Mouse (Mus musculus) left cerebral cortex, adult 8-10 months (tissue): ENCODE data around the gene Tvp23b. TPM values are rescaled to one million over a fixed set of nuclear protein-coding genes. Genes with fewer than 3 reads are reported as not detected.
A peak's percentile ranks its signal among the peaks of the same experiment; 100 is the strongest.

Experiments used
- DNase-seq, 2 experiments: peaks; one replicate each; pipeline ENCODE4 v3.0.0; 2022; ENCODE audit warnings: low spot score in 2 of 2
- total RNA-seq, 4 experiments: library from RNA; stranded (reverse); gene quantifications; 2 replicates each; pipeline ENCODE4 v1.2.4; 2022

The Tvp23b gene
- 10 to 100 TPM; 29.9 to 35.5 (median 30.9) TPM for total RNA-seq

DNA sequence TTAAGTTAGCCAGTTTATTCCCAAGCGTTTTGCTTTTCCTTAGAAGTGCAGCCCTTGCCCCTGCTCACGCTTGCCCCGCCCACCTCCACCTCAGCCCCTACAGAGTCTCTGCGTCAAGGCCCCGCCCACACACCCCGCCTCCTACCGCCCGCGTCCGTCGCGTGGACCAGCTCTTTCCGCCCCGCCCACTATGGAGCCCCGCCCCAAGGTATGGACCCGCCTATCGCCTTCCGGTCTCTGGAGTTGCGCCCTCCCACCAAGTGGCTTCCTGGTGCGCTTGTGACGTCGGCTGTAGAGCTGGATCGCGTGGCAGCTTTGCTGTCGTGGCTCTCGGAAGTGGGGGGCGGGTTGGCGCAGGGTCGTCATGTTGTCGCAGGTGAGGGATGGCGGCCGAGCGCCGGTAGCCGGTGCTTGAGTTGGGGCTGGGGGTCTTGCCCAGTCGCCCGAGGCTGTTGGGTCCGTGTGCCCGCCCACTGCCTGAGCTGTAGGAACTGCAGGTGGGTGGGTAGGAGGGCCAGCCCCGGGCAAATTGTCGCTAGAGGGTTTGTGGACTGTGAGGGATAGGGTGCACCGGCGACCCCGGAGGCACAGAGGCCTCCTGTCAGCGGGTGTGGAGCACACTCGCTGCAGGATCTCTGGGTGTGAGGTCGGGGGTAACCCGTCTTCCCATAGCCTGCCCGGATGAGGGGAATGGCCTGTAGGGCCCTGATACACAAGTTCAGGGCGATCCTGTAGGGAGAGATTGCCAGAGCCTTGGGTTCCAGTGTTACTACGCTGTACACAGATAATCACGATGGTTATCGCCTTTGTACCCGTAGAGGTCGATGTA lies at the start of gene Tvp23b:
TSS of gene Tvp23b (plus strand) at position 236 of the 829 bp plus-strand sequence.
- peak; percentile 93 to 97 for DNase-seq

DNA sequence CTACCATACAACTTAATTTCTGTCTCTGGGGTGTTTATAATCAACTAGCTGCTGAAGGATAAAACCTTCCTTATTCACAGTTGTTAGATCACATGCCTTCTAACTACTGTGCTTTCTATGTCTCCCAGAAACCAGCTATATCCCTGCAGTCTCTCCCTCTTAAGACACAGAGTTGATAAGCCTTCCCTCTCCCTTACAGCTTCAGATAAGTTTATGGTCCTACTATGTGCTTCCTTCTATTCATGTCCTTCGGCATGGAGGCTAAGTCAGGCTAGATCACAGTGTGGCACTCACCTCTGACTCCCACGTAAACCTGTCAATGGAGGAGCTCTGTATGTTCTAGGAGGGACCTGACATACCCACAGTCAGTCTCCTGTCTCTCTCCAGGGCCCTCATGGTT lies 48.9 kb upstream of the Tvp23b start:
- DNase-seq, result no peak

DNA sequence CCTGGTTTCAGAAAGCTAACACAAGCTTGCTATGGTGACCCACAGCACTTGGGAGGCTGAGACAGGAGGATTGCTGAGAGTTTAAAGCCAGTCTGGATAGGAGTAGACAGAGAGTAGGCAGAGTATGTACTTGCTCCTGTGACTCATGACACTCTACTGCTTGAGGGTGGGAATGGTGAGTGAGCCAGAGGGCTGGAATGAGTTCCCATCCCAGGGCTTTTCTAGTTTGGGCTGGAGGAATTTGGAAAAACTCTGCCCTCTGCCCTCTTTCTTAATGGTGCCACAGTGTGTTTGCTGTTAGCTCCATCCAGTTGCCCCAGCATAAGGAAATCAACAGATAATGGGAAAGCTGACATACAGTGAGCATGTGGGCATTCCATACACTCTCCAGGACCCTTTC lies 47.3 kb upstream of the Tvp23b start:
- no peak for DNase-seq

DNA sequence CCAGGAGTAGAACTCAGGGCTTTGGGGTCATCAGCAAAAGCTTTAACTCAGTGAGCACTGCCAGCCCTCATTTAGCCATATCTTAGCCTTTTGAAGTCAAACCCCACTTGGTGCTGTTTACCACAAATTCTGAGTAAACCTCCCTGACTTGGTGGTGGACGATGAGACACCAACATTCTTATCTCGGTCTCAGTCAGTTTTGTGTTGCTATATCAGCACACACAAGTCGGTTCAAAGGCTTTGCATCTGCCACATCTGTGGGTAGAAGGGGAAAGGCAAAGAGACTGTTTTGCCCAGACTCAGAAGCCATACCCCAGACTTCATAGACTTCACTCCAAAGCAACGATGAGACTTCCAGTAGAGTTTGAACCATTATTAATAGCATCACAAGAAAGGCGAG lies 34.7 kb upstream of the Tvp23b start:
- no peak for DNase-seq

DNA sequence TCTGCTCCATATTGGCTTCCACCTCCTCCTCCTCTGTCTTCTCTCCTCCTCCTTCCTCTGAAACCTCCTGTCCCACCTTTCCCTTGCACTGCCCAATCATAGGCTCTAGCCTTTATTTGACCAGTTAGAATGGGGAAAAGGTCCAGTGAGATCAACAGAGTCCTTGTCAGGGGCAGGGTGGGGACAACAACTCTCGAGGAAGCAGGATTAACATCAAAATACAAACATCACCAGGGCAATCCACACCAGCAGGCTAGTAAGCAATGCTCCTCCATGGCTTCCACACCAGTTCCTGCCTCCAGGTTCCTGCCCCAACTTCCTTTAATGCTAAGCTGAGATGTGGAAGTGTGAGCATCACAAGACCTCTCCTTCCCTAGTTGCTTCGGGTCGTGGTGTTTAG lies 33.5 kb upstream of the Tvp23b start:
- DNase-seq, result no peak

DNA sequence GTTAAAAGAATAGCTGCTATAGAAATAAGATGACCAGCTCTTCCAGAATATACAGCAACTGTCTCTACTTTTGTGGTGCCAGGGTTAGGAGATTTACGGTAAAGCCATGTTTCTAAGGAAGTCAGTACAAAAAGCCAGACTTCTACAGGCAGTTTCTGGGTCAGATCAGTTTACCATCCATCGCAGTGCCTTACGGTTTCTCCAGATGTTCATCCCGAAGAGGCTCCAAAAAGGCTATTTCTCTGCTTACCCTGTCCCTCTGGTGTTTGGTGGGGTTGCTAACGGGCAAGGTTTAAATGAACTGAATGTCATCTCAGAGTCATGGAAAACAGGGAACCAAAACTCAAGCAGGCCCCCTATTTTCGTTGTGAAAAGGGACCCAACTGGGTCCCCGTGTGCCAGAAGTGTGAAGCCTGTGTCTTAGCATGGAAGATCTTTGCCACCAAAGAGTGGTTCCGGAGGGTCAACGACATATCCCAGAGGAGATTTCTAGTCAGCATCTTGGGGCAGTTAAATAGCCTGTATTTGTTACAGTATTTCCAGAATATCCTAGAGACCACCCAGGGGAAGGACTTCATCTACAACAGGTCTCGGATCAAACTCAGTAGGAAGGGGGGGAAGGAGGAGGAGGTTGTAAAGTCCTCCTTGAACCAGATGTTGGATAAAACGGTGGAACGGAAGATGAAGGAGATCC lies 32.1 kb upstream of the Tvp23b start, which contains the start of gene Fbxw10:
TSS of gene Fbxw10 (plus strand) at position 109 of the 694 bp plus-strand sequence.
- no peak for DNase-seq

DNA sequence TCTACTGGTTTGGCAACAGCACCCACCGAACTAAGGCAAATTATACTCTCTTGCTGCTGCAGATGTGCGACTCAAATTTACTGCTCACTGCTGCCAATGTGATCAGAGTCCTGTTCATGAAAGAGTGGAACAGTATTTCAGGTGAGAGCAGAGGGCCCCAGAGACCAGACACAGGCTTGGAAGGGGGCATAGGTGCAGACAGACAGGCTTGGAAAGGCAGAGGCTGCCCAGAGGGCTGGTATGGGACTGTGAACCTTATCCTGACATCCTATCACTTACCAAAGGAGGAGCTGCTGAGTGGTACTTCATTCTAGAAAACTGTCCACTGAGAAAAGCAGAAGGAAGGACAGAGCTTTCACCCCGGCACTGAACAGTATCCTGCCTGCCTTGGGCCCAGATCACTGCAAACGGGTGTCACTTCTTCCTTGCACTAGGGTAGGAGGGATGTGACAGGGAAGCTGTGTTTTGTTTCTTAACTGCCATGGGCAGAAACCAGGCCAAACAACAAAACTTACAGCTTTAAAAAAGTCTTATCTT lies 31.5 kb upstream of the Tvp23b start:
- no peak for DNase-seq

DNA sequence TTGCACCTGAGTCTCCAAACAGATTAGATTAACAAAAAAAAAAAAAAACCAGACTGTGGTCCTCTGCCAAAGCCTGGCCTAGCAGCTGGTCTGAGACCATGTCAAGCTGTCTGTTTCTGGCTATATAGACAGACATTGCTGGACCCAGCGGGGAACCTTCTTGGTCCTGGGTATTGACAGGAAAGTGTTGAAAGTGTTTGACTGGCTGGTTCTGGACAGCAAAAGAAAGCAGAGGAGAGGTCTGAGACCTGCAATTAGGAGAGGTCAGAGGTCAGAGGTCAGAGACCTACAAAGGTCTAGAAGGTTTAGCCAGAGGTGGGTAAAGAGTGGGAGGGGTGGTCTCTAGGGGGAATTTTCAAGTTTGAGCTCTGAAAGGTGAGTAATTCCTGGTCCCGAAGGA lies 31.0 kb upstream of the Tvp23b start:
- no peak for DNase-seq

DNA sequence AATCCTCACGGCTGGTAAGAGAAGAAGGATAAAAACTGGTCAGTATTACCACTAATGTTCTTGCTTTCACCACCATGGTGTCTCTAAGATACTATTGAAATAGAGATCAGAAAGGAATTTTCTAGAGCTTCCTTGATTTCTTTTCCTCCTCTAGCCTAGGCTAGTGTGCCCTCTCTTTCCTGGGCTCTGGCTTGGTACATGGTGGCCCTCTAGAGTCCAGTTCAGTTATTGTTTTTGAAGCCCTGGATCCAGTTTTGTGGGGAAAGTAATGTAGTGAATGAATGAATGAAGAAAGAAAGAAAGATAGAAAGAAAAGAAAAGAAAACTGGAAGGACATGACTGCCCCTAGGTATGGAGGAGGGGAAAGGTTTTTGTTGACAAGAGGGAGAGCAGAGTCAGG lies 28.1 kb upstream of the Tvp23b start:
- no peak for DNase-seq

DNA sequence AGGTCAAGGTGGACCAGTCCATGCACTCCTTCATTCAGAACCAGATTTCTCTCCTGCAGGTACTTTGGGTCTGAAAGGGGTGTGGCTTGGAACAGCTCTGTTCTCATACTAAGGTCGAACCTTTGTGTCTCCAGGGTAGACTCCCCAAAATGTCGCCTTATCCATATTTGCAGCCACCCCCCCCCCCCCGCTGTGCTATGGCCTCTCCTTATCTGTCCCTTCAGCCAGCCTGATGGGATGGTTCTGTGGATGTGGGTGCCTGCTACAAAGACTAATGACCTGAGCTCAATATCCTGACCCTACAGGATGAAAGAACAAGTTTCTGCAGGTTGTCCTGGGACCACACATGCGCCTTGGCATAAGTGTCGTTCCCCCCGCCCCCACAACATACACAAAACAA lies 25.9 kb upstream of the Tvp23b start:
- no peak for DNase-seq

DNA sequence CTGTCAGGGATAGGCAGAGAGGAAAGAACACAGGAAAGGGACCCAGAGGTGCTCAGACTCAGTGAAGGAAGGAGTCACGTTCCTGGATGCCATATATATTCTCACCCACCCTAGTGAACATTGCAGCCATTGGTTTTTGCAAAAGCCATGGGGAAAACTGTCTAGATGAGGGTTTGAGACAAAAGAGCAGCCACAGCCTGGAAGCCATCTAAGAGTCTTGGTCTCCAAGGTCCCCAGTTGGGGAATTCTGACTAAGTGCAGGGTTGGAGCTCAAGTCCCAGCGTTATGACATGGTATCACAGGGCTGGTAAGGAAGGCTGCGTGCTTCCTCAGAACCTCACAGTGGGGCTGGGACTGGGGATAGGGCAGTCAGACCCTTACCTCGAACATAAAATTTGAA lies 13.7 kb upstream of the Tvp23b start:
- DNase-seq, result no peak

DNA sequence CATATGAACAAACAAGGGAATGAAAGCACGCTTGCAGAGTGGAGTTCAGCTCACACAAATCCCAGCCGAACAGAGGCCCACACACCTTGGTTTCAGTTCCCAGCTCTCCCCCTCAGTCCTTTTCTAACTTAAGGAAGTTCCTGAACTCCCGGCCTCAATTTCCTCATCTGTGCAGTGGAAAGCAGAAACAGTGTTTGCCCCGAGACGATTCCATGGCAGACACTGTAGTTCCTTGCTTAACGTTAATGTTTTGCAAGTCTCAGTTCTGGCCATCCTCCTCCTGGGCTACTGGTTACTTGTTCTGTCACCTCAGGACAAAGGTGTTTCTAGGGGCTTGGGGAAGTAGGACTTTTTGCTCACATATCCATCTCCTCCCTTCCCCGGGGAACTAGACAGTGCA lies 12.6 kb upstream of the Tvp23b start:
- DNase-seq, result no peak

DNA sequence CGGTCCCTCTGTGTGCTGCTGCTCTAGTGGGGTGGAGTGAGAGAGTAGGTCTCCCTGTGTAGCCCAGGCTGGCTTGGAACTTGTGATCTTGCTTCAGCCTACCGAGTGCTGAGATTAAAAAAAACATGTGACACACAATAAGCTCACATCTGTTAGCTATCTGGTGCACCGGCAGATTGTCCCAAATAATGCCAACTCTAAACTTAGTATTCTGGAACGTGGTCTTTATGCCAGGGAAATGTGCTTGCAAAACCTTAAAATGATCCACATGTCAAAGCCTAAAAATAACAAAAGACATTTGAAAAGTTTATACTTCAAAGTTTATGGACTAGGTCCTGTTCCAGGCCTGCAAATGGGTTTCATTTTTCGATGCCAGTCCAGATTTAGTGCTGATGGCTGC lies 10.1 kb upstream of the Tvp23b start:
- no peak for DNase-seq

DNA sequence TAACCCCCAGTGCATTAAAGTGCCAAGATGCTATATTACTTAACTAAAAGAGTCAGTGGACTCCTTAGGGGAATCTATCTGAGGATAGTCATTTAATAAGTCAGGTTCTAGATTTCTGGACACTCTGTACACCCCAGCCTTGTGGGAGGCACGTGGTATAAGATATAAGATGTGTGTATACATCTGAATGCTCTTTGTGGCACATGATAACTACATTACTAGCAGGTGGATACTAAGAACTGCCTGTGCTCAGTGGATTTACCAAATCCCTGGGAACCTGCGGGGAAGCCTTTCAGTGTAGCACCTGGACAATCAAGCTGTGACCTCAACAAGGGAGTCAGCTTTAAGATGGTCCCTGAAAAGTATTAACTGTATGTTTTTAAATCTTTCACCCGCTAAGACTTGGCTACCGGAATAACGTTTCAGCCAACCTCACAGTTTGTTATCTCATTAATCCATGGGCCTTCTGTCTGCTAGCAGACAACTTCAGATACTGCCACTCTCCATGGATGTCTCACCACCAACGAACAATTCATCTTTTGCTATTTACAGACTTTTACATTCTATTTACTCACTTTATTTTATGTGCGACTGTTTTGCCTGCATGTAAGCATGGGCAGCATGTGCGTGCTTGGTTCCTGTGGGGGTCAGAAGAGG lies 9.4 kb upstream of the Tvp23b start:
- DNase-seq, result no peak

DNA sequence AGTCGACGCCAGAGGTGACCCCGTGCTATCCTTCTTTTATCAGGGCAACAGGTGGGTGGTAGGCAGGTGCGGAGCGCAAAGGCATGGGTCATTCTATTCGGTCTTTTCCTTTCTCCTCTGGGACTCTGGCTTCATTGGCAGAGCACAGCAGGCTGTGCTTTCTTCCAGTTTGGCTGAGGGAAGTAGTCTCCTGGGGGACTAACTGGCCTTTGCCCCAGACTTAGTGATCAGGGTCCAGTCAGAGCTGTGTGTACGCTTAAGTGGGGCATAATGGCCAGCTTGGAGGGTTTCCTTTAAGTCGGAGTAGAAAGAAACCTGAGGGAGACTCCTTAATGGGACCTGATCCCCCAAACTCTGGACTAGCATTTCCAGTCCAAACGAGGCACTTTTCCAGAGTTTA lies 5.8 kb upstream of the Tvp23b start:
- no peak for DNase-seq

DNA sequence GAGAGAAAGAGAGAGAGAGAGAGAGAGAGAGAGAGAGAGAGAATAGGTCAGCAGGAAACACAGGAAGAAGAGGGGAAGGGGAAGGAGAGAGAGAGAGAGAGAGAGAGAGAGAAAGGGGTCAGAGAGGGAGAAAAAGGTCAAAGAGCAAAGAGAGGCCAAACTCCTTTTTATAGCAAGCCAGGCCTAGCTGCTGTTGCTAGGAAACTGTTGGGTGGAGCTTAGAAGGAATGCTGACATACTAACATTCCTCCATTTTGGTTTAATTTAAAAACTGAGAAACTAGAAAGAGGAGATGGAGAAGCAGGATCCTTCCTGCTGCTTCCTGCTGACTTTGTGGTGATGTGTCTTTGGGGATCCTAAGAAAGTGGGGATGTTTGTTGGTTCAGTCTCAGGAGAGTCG lies 3.6 kb upstream of the Tvp23b start:
- no peak for DNase-seq

DNA sequence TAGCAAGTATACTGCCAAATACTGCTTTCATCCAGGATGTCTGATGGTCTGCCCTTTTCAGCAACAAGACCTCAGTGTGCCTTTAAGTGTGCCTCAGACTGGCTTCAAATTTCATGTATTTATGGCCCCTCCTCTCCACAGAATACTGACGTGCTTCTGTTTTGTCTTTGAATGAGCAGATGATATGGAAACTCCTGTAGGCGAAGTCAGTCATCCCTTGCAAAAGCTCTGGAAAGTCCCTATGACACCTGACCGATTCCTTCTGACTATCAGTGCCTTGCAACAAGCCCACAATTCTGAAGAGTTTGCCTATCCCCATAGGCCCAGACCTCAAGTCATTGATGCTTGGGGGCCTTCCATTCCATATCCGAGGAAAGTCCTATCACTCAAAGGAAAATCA lies 2.8 kb upstream of the Tvp23b start:
- DNase-seq, result no peak

DNA sequence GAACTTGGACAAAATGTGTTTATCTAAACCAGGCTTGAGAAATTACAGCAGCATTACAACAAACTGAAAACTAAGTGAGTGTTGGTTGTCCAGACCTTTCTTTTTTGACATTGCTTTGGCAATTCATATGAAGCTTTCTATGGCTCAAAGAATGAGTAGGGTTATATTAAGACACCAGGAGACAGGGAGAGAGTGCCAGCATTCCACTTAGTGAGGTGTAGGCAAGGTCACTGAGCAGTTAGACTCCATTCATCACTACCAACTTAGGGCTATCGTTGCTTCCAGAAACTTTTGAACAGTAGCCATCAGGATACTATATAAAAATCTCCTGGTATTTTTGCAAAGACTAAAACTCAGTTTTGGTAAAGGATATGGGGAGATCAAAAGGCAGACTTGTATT lies 1.9 kb upstream of the Tvp23b start:
- no peak for DNase-seq

DNA sequence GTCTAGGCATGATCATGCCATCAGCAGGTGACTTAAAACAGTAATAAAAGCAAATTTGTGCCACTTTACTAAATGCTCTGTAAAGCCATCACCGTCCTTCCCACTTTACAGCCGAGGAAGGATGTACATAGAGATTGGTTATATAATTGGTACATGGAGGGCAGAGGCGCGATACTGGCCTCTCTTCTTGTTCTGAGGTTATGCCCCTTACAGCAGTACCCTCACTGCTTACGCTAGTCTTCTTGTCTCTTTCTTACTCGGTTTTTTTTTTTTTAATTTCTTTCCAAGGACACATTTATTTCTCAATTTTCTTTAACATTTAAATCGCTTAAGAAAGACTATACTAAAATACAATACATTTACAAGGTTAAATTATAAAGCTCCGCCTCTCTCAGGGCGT lies 527 bp upstream of the Tvp23b start:
- DNase-seq, result no peak

DNA sequence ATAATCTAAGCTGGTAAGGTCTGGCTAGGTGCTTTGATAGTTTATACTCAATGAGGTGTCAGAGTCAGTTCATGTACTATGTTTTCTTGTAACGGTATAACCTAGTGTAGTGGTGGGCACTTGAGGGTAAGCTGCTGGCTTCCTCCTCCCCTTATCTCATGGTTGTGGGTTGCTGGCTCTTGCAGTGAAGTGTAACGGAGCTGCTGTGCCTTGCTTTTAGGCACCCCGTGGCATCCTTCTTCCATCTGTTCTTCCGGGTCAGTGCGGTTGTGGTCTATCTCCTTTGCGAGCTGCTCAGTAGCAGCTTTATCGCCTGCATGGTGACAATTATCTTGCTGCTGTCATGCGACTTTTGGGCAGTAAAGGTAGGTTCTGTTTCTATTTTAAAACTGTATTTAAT lies 4.2 kb downstream of the Tvp23b start:
- DNase-seq, result no peak

DNA sequence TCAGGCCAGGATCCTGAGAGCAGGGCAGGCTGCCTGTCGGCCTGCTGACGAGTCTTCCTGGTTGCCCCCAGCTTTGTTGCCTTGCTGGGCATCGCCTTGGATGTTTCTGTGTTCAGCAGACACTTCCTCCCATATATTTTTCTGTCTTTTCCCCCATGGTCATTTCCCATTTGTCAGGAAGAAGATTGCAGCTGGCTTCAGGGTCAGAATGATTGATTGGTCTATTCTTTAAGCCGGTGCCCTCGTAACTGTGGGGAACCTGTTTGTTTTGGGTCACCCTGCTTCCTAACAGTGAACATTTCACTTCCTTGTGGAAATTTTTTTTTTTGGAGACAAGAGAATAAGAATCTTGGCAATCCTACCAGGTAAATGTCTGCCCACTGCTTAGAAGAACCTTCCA lies 6.1 kb downstream of the Tvp23b start:
- DNase-seq, result no peak

DNA sequence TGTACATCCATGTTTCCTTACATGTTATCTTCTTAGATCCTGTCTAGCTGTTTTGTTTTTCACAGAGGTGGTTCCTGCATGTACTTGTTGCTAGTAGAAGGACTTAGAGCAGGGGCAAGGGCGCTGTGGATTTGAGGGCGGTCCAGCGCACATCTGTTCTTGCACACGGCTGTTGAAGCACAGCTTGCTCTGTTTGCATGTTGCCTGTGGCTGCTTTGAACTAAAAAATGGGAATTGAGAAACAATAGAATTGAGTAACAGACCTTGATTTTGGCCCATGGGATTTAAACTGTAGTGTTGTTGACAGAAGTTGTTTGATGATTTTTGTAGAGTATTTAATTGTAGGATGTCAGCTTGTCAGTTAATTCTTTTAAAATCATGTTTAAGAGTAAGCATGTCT lies 11.5 kb downstream of the Tvp23b start:
- no peak for DNase-seq
